Mouse (Mus musculus) stomach, embryonic 14.5 days (tissue): ENCODE results near the gene Adamts4. TPM values are rescaled to one million over a fixed set of nuclear protein-coding genes. Genes with fewer than 3 reads are reported as not detected.

Experiments used
- ATAC-seq: fragments of 200-750 bp; cut with Nextera tagmentation; 2 replicates; pipeline ENCODE4 v1.8.0; 2017; ENCODE audit warnings: low read depth, moderate TSS enrichment; ENCODE audit not compliant: insufficient number of reproducible peaks, insufficient read depth, low FRiP score
- H3K27ac ChIP-seq: fragments of 300-500 bp; sonication (generic); 2 replicates; pipeline ENCODE4 v1.5.1; 2014; ENCODE audit warnings: mild to moderate bottlenecking, low read length, moderate library complexity, mixed read lengths
- H3K27me3 ChIP-seq: fragments of 300-500 bp; sonication (generic); 2 replicates; pipeline ENCODE4 v1.6.1; 2014; ENCODE audit warnings: low read length, control low read depth, mixed read lengths; ENCODE audit not compliant: control insufficient read depth, insufficient read depth
- H3K36me3 ChIP-seq: fragments of 300-500 bp; sonication (generic); 2 replicates; pipeline ENCODE4 v1.6.1; 2014; ENCODE audit warnings: mild to moderate bottlenecking, control low read depth, low read length, moderate library complexity, mixed read lengths; ENCODE audit not compliant: control insufficient read depth, insufficient read depth
- H3K4me1 ChIP-seq: fragments of 300-500 bp; sonication (generic); 2 replicates; pipeline ENCODE4 v1.6.1; 2014; ENCODE audit warnings: low read length, control low read depth, mixed read lengths; ENCODE audit not compliant: control insufficient read depth, insufficient read depth
- H3K4me2 ChIP-seq: fragments of 300-500 bp; sonication (generic); replicated peaks from 2 replicates; pipeline ENCODE4 v1.6.1; 2014; ENCODE audit warnings: low read depth, low read length, control low read depth
- H3K4me3 ChIP-seq: fragments of 300-500 bp; sonication (generic); 2 replicates; pipeline ENCODE4 v1.5.1; 2014; ENCODE audit warnings: low read depth, low read length, control low read depth
- H3K9ac ChIP-seq: fragments of 300-500 bp; sonication (generic); replicated peaks from 2 replicates; pipeline ENCODE4 v1.6.1; 2014; ENCODE audit warnings: low read depth, mild to moderate bottlenecking, control low read depth, low read length, moderate library complexity, mixed read lengths
- H3K9me3 ChIP-seq: fragments of 300-500 bp; sonication (generic); 2 replicates; pipeline ENCODE4 v1.6.1; 2016; ENCODE audit warnings: low read depth, low read length, control low read depth; ENCODE audit not compliant: control insufficient read depth
- WGBS: fragments of 180-500 bp; shearing (Covaris S2); extraction: QIAGEN DNeasy Blood & Tissue Kit; methylation state at CpG from one replicate; pipeline ENCODE4 v1.1.7; 2014; 5-methylcytosine and 5-hydroxymethylcytosine counted together
- polyA plus RNA-seq: library from polyadenylated mRNA; unstranded; fragments of >200 nt; fragmentation: Nextera tagmentation; extraction: Ambion mirVana; gene quantifications from 2 replicates; pipeline ENCODE4 v1.2.1, GENCODE M21; 2014

Gene Adamts4
- polyA plus RNA-seq, 1 experiment from 2014 or later, result 5.3 TPM

- Histone ChIP-seq H3K36me3 (peaks cover 56% of the 10 kb centered on the region), H3K27me3 (no peaks in the 10 kb centered on the region), H3K4me3 (no peak overlapping the region), H3K4me2 (no peak overlapping the region), H3K9ac (no peak overlapping the region), H3K4me1 (peaks cover 21% of the 10 kb centered on the region), H3K9me3 (no peaks in the 10 kb centered on the region), H3K27ac (no peak overlapping the region)
- ATAC-seq, result no peak
- 85% methylated on average over 11 of the region's 11 CpGs for WGBS
These were observed 25.0 kb downstream of the Adamts4 start for GRCm38 (mm10) chr1:171275144-171275734.

- Histone ChIP-seq H3K4me1 (peaks cover 18% of the 10 kb centered on the region), H3K9me3 (no peaks in the 10 kb centered on the region), H3K9ac (no peak overlapping the region), H3K36me3 (peaks cover 56% of the 10 kb centered on the region), H3K4me2 (no peak overlapping the region), H3K27me3 (no peaks in the 10 kb centered on the region), H3K27ac (no peak overlapping the region), H3K4me3 (no peak overlapping the region)
- WGBS, result 91% methylated on average over 14 of the region's 14 CpGs
- ATAC-seq, result no peak
These were observed 26.0 kb downstream of the Adamts4 start for GRCm38 (mm10) chr1:171276110-171276748.

- no peak overlapping the region for H3K4me3 ChIP-seq
- no peak overlapping the region for H3K9ac ChIP-seq
- H3K36me3 ChIP-seq, result peaks cover 63% of the 10 kb centered on the region
- H3K27ac ChIP-seq, result no peak overlapping the region
- peaks cover 15% of the 10 kb centered on the region for H3K4me1 ChIP-seq
- WGBS, result 90% methylated on average over 10 of the region's 10 CpGs
- no peak overlapping the region for H3K4me2 ChIP-seq
- no peak for ATAC-seq
- no peaks in the 10 kb centered on the region for H3K27me3 ChIP-seq
- no peaks in the 10 kb centered on the region for H3K9me3 ChIP-seq
These were observed 27.5 kb downstream of the Adamts4 start for GRCm38 (mm10) chr1:171277736-171278135.

GRCm38 (mm10) chr1:171278436-171278835 is 28.2 kb downstream of the Adamts4 start:
- 91% methylated on average over 8 of the region's 8 CpGs for WGBS
- H3K9me3 ChIP-seq, result no peaks in the 10 kb centered on the region
- H3K27ac ChIP-seq, result no peak overlapping the region
- no peak overlapping the region for H3K4me3 ChIP-seq
- H3K4me1 ChIP-seq, result peaks cover 15% of the 10 kb centered on the region
- H3K36me3 ChIP-seq, result peaks cover 65% of the 10 kb centered on the region
- no peak overlapping the region for H3K9ac ChIP-seq
- ATAC-seq, result no peak
- no peak overlapping the region for H3K4me2 ChIP-seq
- H3K27me3 ChIP-seq, result no peaks in the 10 kb centered on the region

GRCm38 (mm10) chr1:171279012-171279705 is 28.9 kb downstream of the Adamts4 start:
- WGBS, result 89% methylated on average over 14 of the region's 14 CpGs
- ATAC-seq, result no peak
- no peak overlapping the region for H3K4me2 ChIP-seq
- peak overlapping the region; percentile 45; the same call in 1 of the 2 replicates for H3K4me3 ChIP-seq
- H3K36me3 ChIP-seq, result peaks cover 64% of the 10 kb centered on the region
- no peaks in the 10 kb centered on the region for H3K9me3 ChIP-seq
- H3K27ac ChIP-seq, result no peak overlapping the region
- peaks cover 15% of the 10 kb centered on the region for H3K4me1 ChIP-seq
- H3K9ac ChIP-seq, result no peak overlapping the region
- H3K27me3 ChIP-seq, result no peaks in the 10 kb centered on the region

- H3K4me1 ChIP-seq, result peaks cover 15% of the 10 kb centered on the region
- no peaks in the 10 kb centered on the region for H3K9me3 ChIP-seq
- no peak overlapping the region for H3K27ac ChIP-seq
- H3K9ac ChIP-seq, result peak overlapping the region; percentile 54; the same call in 1 of the 2 replicates
- ATAC-seq, result no peak
- no peaks in the 10 kb centered on the region for H3K27me3 ChIP-seq
- peak overlapping the region; percentile 78 for H3K4me2 ChIP-seq
- WGBS, result 59% methylated on average over 5 of the region's 5 CpGs
- peak overlapping the region; percentile 45 for H3K4me3 ChIP-seq
- H3K36me3 ChIP-seq, result peaks cover 62% of the 10 kb centered on the region
These were observed 29.5 kb downstream of the Adamts4 start for GRCm38 (mm10) chr1:171279721-171280120.

- H3K27ac ChIP-seq, result peak overlapping the region; percentile 49; the same call in 1 of the 2 replicates
- H3K36me3 ChIP-seq, result peaks cover 63% of the 10 kb centered on the region
- H3K4me2 ChIP-seq, result peak overlapping the region; percentile 78
- H3K9ac ChIP-seq, result peak overlapping the region; percentile 54
- under 1% methylated on average over 25 of the region's 25 CpGs for WGBS
- ATAC-seq, result peak; percentile 10; the same call in 1 of the 2 replicates
- peak overlapping the region; percentile 45 for H3K4me3 ChIP-seq
- H3K4me1 ChIP-seq, result peaks cover 15% of the 10 kb centered on the region
- H3K27me3 ChIP-seq, result no peaks in the 10 kb centered on the region
- no peaks in the 10 kb centered on the region for H3K9me3 ChIP-seq
These were observed 30.2 kb downstream of the Adamts4 start for GRCm38 (mm10) chr1:171280250-171280915.

- Histone ChIP-seq H3K36me3 (peaks cover 60% of the 10 kb centered on the region), H3K4me2 (peak within 1 kb of the TSS; percentile 78), H3K4me1 (peaks cover 16% of the 10 kb centered on the region), H3K4me3 (peak within 1 kb of the TSS; percentile 45), H3K9me3 (no peaks in the 10 kb centered on the region), H3K9ac (peak within 1 kb of the TSS; percentile 54), H3K27me3 (no peaks in the 10 kb centered on the region), H3K27ac (peak within 1 kb of the TSS; percentile 76)
- under 1% methylated on average over 26 of the region's 26 CpGs for WGBS
- ATAC-seq, result peak; percentile 99
These were observed 30.8 kb downstream of the Adamts4 start, which contains the start of gene Ppox for GRCm38 (mm10) chr1:171280916-171281527. Gene Ppox, minus strand, starts transcription at chr1:171281186.
